Mouse (Mus musculus) spleen, adult 2 months (tissue): ENCODE measurements around the gene Gm14151. TPM values are rescaled to one million over a fixed set of nuclear protein-coding genes. Genes with fewer than 3 reads are reported as not detected.

Experiments
- DNase-seq, 2 experiments: peaks; one replicate each; pipeline versions ENCODE4 v3.0.0 to v3.0.0-alpha.2; 2012 to 2021; ENCODE audit warnings: low spot score in 2 of 2, low read depth in 1 of 2
- H3K27ac ChIP-seq: fragments of 200-500 bp; 2 replicates; pipeline ENCODE4 v1.5.1; 2012; ENCODE audit warnings: low read length, inconsistent platforms; ENCODE audit not compliant: insufficient read depth
- H3K27me3 ChIP-seq: fragments of 200-500 bp; 2 replicates; pipeline ENCODE4 v1.6.1; 2012; ENCODE audit warnings: mild to moderate bottlenecking, moderate library complexity, low read length, inconsistent platforms; ENCODE audit not compliant: control insufficient read depth, insufficient read depth
- H3K36me3 ChIP-seq: fragments of 200-500 bp; 2 replicates; pipeline ENCODE4 v1.6.1; 2012; ENCODE audit warnings: mild to moderate bottlenecking, low read length, inconsistent platforms; ENCODE audit not compliant: control insufficient read depth, insufficient read depth
- H3K4me1 ChIP-seq: fragments of 200-500 bp; 2 replicates; pipeline ENCODE4 v1.6.1; 2011; ENCODE audit warnings: inconsistent platforms; ENCODE audit not compliant: control insufficient read depth, insufficient read depth, insufficient read length
- H3K4me3 ChIP-seq: fragments of 200-500 bp; 2 replicates; pipeline ENCODE4 v1.5.1; 2011; ENCODE audit warnings: mild to moderate bottlenecking, inconsistent platforms; ENCODE audit not compliant: insufficient read depth, insufficient read length; ENCODE audit errors: extremely low read depth
- CTCF ChIP-seq: fragments of 200-500 bp; IDR thresholded peaks from 2 replicates; pipeline ENCODE4 v1.5.1; 2011; ENCODE audit warnings: mild to moderate bottlenecking, inconsistent platforms; ENCODE audit not compliant: insufficient read depth, insufficient read length, insufficient replicate concordance; ENCODE audit errors: extremely low read depth
- POLR2A ChIP-seq: fragments of 200-500 bp; IDR thresholded peaks from 2 replicates; pipeline ENCODE4 v1.6.1; 2011; ENCODE audit warnings: low read depth, low read length, inconsistent platforms
- WGBS: fragments of 180-500 bp; shearing (Covaris S2); methylation state at CpG from one replicate; pipeline ENCODE4 v1.1.7; 2018; 5-methylcytosine and 5-hydroxymethylcytosine counted together
- polyA plus RNA-seq: library from polyadenylated mRNA; depleted of rRNA; stranded (reverse); fragments of >200 nt; gene quantifications from 2 replicates; pipeline ENCODE4 v1.2.3, GENCODE M21; 2012; rRNA removed

Gene Gm14151
- polyA plus RNA-seq, 1 experiment: not detected

GRCm38 (mm10) chr2:151037876-151038552 is 54.1 kb downstream of the Gm14151 start:
- TF ChIP-seq CTCF (no peak), POLR2A (no peak)
- 35% methylated on average over 18 of the region's 18 CpGs for WGBS
- H3K4me3 ChIP-seq: peak overlapping the region; percentile 82
- no peak for DNase-seq
- no peaks in the 10 kb centered on the region for H3K27me3 ChIP-seq
- H3K36me3 ChIP-seq: no peaks in the 10 kb centered on the region
- no peaks in the 10 kb centered on the region for H3K4me1 ChIP-seq
- H3K27ac ChIP-seq: no peak overlapping the region

GRCm38 (mm10) chr2:151037292-151037691 is 54.9 kb downstream of the Gm14151 start:
- Histone ChIP-seq H3K4me3 (no peak overlapping the region; the same call in 1 of the 2 replicates), H3K4me1 (no peaks in the 10 kb centered on the region), H3K27me3 (no peaks in the 10 kb centered on the region), H3K36me3 (no peaks in the 10 kb centered on the region), H3K27ac (no peak overlapping the region)
- TF ChIP-seq CTCF: no peak
- no peak for TF ChIP-seq POLR2A
- no peak for DNase-seq
- WGBS: 81% methylated on average over 1 of the region's 1 CpGs

Other genes with a start within 250 kb of the Gm14151 start
- 44.3 and 48.0 TPM in 2 replicates for gene Abhd12, start 187.6 kb downstream of the Gm14151 start, polyA plus RNA-seq
- gene Gins1, start 186.9 kb downstream of the Gm14151 start, polyA plus RNA-seq: 1.9 and 2.1 TPM in 2 replicates
- 1.8 and 2.1 TPM in 2 replicates for gene Ninl, start 53.0 kb downstream of the Gm14151 start, polyA plus RNA-seq
- 1.5 and 1.6 TPM in 2 replicates for gene Nanp, start 53.0 kb downstream of the Gm14151 start, polyA plus RNA-seq
- gene Gm14147, start 5.9 kb upstream of the Gm14151 start, polyA plus RNA-seq: not detected in 2 replicates